Comparison of ENCODE assay signal across 1 mouse cellular context in genomic region chr8:106316506-106316905, GRCm38 (mm10).
TF ChIP-seq lines count a peak whose summit lies in the region.

No protein-coding gene starts in this region.

TF ChIP-seq in CH12.LX, 34 proteins besides CTCF, POLR2A, EP300 and RAD21 (continued from another document):
- TF ChIP-seq CHD2 (IDR thresholded peaks at IDR 0.05; ENCODE audit: low read length) = no peak
TF ChIP-seq in CH12.LX: peak in this region for 6.
